Mouse (Mus musculus) kidney, postnatal 36 days (tissue): ENCODE data around the gene Frzb.

Source experiments
- DNase-seq, 2 experiments: peaks; one replicate each; pipeline ENCODE4 v3.0.0; 2021 to 2022; ENCODE audit warnings: mixed read lengths in 2 of 2

Frzb gene

DNA sequence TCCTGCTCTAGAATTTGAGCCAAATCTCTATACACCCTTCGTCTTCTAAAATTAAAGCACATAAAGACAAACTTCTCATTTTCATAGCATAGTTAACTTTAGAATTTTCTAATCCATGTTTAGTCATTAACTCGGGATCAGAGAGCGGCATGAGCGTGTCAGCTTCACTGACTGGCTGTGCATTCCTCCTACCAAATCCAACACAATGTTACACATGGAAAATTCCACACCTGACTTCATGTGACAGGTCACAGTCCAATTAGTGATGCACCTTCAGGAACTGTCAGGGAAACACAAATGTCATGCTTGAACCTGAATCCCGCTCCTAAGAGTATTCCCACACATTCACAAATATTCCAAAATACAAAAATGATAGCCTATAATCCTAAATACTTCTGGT lies 24.3 kb downstream of the Frzb start:
- peak; percentile 38 to 44 for DNase-seq

DNA sequence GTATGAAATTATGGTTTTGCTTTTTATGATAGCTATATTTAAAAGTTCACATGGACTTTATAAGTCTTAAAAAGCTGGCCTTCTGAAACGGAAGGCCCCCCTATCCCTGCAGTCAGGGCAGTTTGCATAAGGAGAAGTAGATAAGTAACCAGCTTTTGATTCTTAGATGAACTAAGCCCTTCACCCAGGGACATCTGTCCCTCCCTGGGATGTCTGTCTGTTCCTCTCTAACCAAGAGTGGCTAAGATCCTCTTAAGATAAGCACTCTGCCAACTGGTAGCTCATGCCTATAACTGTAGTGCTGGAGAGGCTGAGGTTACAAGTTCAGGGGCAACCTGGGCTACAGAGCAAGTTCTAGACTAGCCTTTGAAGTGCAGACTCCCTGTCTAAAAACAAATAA lies 25.4 kb downstream of the Frzb start:
- no peak for DNase-seq

DNA sequence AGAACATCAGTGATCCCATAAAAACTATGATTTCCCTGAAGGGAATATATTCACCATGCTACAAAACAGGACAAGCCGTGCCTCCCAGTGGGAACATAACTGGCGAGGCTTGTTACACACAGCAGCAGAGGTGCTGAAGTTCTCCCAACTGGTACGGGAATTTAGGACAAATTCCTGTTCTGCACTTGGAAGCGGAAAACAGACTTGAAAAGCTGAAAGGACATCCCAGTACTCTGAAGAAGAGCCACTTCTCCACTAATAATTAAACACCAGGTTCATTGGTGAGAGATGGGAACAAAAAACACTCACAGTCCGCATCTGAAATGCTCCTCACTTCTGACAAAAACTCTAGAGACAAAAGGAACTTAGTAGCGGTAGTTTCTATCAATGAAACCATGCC lies 31.1 kb downstream of the Frzb start:
- peak in 1 of 2 experiments; percentile 32 for DNase-seq

DNA sequence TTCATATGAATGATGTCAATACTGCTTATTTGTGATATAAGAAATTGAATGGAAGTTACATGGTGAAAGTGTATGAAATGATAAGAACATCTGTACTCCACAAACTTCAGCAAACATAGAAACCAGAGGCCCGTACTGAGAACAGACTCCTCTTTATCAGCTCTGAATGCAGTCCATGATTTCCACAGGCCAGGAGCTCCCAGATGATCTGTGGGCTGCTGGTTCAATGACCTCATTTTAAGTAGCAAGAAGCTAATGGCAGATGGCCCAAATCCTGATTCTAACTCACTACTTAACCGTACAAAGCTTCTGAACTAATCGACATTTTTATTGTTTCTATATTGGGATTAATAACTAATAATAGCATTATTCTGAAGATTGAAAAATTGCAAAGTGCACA lies 33.0 kb downstream of the Frzb start:
- no peak for DNase-seq

DNA sequence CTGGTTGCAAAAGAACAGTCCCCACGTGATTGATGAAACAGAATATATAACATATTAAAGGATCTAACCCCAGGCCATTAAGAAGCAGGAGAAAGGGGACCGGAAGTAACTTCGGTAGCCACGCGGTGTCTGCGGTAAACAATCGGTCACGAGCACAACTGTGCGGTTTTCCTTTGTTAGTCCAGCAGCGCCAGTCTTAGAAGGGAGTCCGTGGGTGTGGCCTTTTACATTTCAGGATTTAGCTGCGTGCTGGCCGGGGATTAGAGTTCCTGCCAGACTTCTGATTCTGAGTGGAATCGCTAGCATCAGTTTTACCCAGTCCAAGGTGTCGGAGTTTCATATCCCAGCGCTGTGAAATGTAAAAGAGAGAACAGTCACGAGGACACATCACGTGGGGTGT lies 34.3 kb downstream of the Frzb start:
- DNase-seq: no peak

DNA sequence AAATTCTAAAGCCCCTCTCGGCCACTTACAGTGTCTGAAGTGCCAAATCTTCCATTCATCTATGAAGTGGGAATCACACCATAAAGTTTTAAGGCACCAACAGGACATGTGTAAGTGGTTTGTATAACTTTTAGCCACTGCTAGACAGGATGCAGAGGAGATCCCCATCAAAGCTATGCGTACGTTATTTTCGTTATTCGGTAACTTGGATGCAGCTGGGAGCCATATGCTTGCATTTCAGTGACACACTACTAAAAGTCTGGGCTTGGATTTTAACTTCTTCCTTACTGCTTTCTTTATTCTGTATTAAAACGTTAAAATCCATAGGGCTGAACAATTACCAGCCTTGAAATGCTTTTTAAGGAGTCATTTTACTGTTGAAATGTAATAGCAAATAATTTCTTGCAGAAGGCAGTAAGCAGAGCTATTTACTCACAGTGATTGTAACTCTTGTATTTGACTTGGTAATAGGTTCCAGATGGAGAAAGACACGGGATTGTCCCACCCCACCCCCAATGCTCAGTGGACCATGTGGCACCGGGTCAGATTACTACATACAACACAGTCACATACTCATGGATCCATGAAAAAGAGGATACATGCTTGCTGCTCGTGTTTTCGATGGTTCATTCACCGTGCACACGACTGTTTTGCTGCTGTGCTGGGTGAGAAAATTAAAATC lies 37.4 kb downstream of the Frzb start:
- DNase-seq: peak; percentile 66 to 70

- no peak for DNase-seq
These were observed 42.7 kb downstream of the Frzb start for GRCm38 (mm10) chr2:80404770-80405169.

GRCm38 (mm10) chr2:80398595-80399099 lies 48.8 kb downstream of the Frzb start:
- DNase-seq: no peak

DNA sequence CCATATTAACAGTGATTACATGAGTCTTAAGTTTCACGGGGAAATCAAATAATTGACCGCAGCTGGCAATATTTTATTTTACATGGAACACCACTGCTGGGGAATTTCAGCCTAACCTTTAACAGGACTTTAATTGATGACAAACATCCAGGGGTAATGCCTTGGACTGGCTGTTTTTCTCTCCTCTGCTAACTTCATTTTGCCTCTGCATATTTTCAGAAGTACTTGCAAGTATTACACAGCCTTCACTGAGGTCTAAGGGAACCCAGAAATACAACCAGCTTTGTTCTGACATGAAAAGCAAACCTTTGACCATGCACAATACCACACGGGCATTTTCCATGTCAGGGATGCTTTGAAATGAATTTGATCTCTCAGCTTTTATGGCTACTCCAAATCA lies 50.6 kb downstream of the Frzb start:
- DNase-seq: no peak

- DNase-seq: no peak
These were observed 51.4 kb downstream of the Frzb start for GRCm38 (mm10) chr2:80396057-80396456.

GRCm38 (mm10) chr2:80388341-80388740 lies 59.1 kb downstream of the Frzb start:
- DNase-seq: no peak

DNA sequence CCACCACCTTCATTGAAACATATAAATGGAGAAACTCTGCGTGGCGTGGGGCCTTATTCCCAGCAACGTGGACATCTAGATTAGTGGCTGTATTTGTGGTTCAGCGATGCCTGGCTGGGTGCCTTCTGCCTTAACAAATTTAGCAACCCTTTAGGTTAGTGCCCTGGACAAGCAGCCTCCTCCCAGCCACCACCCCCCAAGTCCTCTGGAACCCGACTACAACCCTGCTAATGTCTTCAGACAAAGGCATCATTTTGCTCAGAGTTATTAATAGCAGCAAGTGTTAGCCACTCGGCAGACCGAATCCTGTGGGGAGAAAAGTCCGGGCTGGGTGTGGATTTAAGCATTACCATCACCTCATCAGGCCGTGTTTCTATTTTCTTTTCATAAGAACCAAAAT lies 59.8 kb downstream of the Frzb start:
- no peak for DNase-seq

GRCm38 (mm10) chr2:80386255-80386654 lies 61.2 kb downstream of the Frzb start:
- DNase-seq: no peak

GRCm38 (mm10) chr2:80384447-80384846 lies 63.0 kb downstream of the Frzb start:
- no peak for DNase-seq

GRCm38 (mm10) chr2:80379848-80380247 lies 67.6 kb downstream of the Frzb start:
- DNase-seq: no peak

DNA sequence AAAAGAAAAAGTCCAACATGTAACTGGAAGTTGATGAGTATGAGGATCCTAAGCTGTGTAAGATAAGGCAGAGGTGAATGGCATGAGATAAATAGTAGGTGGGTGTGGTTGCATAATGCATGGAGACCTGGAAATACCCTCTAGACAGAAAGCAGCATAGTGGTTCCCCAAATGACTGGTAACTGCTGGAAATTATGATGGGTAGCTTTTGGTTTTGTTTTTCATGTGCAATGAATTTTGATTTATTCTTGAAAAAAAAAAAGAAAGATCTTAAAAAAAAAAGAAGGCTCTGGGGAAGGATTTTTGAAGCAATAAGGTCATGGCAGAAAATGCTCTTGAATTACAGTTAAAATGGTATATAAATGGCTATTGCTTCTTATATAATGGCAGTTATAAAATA lies 72.5 kb downstream of the Frzb start:
- DNase-seq: no peak

- DNase-seq: no peak
These were observed 76.0 kb downstream of the Frzb start for GRCm38 (mm10) chr2:80371458-80371857.
